Mouse (Mus musculus) C2C12 (cell line): ENCODE measurements around the gene Unc119. TPM values are rescaled to one million over a fixed set of nuclear protein-coding genes. Genes with fewer than 3 reads are reported as not detected.

Experiments
- H3K27me3 ChIP-seq: one replicate; pipeline ENCODE4 v1.6.1; 2011; ENCODE audit not compliant: control insufficient read depth, insufficient read depth, insufficient read length
- H3K36me3 ChIP-seq: one replicate; pipeline ENCODE4 v1.6.1; 2011; ENCODE audit not compliant: control insufficient read depth, insufficient read depth
- H3K4me3 ChIP-seq: one replicate; pipeline ENCODE4 v1.5.1; 2011; ENCODE audit warnings: mild to moderate bottlenecking, control low read depth; ENCODE audit not compliant: poor library complexity, insufficient read depth, severe bottlenecking
- H3K79me2 ChIP-seq: one replicate; pipeline ENCODE4 v1.6.1; 2011; ENCODE audit not compliant: control insufficient read depth, insufficient read depth
- H3K79me3 ChIP-seq: one replicate; pipeline ENCODE4 v1.6.1; 2011; ENCODE audit warnings: low read depth, control low read depth
- H3ac ChIP-seq: one replicate; pipeline ENCODE3; 2011; ENCODE audit warnings: low read depth; ENCODE audit not compliant: control insufficient read depth, insufficient read length
- CEBPB ChIP-seq: IDR thresholded peaks from one replicate; pipeline ENCODE4 v1.6.1; 2011; ENCODE audit warnings: low read depth, mild to moderate bottlenecking, control low read depth, moderate library complexity
- CTCF ChIP-seq: IDR thresholded peaks from one replicate; pipeline ENCODE4 v1.5.1; 2011; ENCODE audit not compliant: control insufficient read depth, insufficient read depth, insufficient read length
- FOSL1 ChIP-seq: IDR thresholded peaks from one replicate; pipeline ENCODE4 v1.8.0; 2011; ENCODE audit warnings: mild to moderate bottlenecking, low read length; ENCODE audit not compliant: poor library complexity, insufficient read depth, severe bottlenecking
- MAX ChIP-seq: IDR thresholded peaks from one replicate; pipeline ENCODE4 v1.6.1; 2011; ENCODE audit warnings: mild to moderate bottlenecking, control low read depth
- MYOD1 ChIP-seq: IDR thresholded peaks from one replicate; pipeline ENCODE4 v1.6.1; 2011; ENCODE audit warnings: low read depth; ENCODE audit not compliant: control insufficient read depth, insufficient read length
- MYOG ChIP-seq: IDR thresholded peaks from one replicate; pipeline ENCODE4 v1.6.1; 2011; ENCODE audit not compliant: control insufficient read depth, insufficient read length; ENCODE audit errors: extremely low read depth
- USF1 ChIP-seq: IDR thresholded peaks from one replicate; pipeline ENCODE4 v1.6.1; 2011; ENCODE audit warnings: low read depth, mild to moderate bottlenecking, control low read depth, moderate library complexity
- polyA plus RNA-seq: library from polyadenylated mRNA; unstranded; fragments of >200 nt; fragmentation: generic; extraction: Trizol; gene quantifications from one replicate; pipeline ENCODE4 v1.2.1, GENCODE M21; 2012; ENCODE audit warnings: missing spikeins

The Unc119 gene
- polyA plus RNA-seq, 1 experiment: 29.5 TPM

DNA sequence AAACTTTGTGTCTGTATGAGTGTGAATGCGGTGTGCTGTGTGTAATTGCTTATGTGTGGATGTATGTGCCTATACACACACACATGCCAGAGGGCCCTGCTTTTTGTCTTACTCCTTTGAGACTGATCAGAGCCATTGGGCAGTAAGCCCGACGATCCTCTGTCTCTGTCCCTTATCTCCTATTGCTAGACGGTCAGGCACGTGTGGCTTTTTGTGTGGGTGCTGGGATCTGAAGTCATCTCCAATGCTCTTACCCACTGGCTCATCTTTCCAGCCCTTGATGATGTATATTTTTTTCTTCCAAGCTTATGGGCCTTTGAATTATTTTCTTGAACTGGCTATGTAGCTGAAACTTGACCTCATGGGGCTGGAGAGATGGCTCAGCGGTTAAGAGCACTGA lies 11.6 kb downstream of the Unc119 start:
- no peak overlapping the region for H3ac ChIP-seq
- no peak overlapping the region for H3K4me3 ChIP-seq
- H3K36me3 ChIP-seq: no peaks in the 10 kb centered on the region
- H3K27me3 ChIP-seq: no peaks in the 10 kb centered on the region
- no peaks in the 10 kb centered on the region for H3K79me2 ChIP-seq
- no peaks in the 10 kb centered on the region for H3K79me3 ChIP-seq
- TF ChIP-seq MAX (no peak), FOSL1 (no peak)

DNA sequence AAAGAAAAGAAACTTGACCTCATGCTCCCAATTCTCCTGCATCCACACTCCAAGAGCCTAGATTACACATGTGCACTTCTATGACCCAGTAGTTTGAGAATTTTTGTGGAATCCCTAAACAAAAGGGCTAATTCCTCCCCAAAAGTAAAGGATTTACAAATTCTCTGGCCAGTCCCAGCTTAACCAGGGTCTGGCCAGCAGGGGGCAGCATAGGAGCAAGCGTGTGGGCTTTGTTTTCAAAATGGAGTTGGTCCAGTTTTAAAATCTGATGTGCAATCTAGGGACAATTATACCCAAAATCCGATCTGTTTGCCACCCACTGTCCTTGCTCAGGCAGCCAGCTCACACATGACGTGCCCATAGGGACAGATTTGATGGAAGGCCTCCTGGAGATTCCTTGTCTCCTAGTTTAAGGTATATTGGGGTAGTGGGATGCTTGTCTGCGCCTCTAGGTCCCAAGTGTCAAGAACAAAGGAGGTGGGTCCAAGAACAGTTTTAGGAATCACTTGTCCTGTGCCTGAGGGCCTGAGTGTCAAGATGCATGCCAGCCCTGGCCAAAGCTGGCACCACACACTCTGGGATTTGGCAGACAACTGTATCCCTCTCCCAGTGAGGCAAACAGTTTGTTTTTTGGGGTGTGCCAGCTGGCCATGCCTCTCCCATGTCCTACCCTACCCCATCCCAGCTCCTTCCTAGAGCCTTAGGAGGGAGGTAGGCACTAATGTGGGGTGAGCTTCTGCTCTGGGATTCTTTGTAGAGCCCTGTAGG lies 12.4 kb downstream of the Unc119 start:
- H3K79me3 ChIP-seq: no peaks in the 10 kb centered on the region
- H3K27me3 ChIP-seq: no peaks in the 10 kb centered on the region
- no peak overlapping the region for H3K4me3 ChIP-seq
- H3K36me3 ChIP-seq: no peaks in the 10 kb centered on the region
- no peaks in the 10 kb centered on the region for H3K79me2 ChIP-seq
- no peak overlapping the region for H3ac ChIP-seq
- TF ChIP-seq FOSL1 (no peak), CTCF (peak; percentile 41)

DNA sequence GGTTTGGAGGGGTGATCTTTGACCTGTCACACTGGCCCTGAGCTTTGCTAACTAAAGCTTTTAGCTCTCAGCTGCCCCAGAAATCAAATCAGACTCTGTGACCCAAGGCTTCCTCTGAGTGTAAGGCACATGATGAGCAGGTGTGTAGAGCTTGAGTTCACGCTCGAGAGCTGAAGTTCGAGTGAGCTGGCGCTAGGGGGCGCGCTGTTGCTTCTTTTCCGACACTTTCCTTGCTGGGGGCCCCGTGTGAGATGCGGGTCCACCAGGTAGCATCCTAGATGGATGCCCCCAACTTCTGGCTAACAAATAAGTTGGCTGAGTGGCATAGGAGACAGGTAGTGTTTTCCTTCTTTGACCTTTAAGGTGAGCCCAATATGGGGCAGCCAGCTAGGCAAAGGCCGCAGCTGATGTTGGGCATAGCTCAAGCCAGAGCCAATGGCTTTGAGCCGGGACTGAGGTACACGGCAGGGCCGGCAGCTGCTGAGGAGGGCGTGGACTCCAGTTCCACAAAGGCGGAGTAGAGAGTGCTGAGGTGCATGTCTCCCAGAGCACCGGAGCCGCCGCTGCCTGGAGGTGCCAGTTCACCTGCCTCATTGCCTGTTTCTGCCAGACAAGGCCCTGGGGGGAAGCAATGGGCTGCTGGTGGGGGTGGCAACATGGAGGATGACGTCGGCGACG lies 15.2 kb downstream of the Unc119 start:
- no peak for TF ChIP-seq FOSL1
- no peak for TF ChIP-seq MYOG
- TF ChIP-seq CTCF: peak; percentile 60
- no peaks in the 10 kb centered on the region for H3K79me3 ChIP-seq
- H3K79me2 ChIP-seq: no peaks in the 10 kb centered on the region
- H3K27me3 ChIP-seq: no peaks in the 10 kb centered on the region
- H3K36me3 ChIP-seq: no peaks in the 10 kb centered on the region
- no peak overlapping the region for H3K4me3 ChIP-seq
- no peak overlapping the region for H3ac ChIP-seq

DNA sequence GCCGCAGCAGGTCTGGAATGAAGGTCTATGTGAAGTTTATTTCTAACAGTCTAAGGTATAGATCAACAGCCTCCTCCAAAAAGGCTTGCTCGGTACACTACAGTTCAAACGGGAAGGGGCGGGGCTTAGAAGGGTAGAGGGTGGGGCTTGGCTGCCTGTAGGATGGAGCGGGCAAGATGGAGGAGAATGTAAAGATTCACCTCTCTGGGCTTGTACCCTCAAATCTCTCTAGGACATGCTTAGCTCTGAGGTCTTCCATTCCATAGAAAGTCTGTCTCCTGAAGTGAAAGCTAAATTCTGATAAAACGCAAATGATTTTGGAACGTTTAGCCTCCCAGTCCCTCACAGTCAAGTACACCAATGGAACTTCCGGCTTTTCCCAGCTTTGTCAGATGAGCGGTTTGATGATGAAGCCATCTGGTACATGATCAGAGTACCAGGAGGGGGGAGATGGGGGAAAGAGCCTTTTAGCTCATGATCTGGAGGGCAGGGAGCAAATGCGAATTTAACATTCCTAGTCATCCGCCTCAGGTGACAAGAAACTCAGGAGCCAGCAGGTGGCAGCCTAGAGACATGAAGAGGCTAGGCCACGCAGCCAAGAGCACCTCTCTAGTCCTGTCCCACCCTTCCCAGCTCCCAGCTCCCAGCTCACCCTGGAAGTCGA lies 17.0 kb downstream of the Unc119 start:
- Histone ChIP-seq H3ac (no peak overlapping the region), H3K79me3 (no peaks in the 10 kb centered on the region), H3K4me3 (no peak overlapping the region), H3K79me2 (no peaks in the 10 kb centered on the region), H3K27me3 (no peaks in the 10 kb centered on the region), H3K36me3 (no peaks in the 10 kb centered on the region)
- no peak for TF ChIP-seq USF1
- TF ChIP-seq MAX: peak; percentile 15
- TF ChIP-seq MYOG: no peak
- TF ChIP-seq CEBPB: no peak
- peak; percentile 75 for TF ChIP-seq CTCF

DNA sequence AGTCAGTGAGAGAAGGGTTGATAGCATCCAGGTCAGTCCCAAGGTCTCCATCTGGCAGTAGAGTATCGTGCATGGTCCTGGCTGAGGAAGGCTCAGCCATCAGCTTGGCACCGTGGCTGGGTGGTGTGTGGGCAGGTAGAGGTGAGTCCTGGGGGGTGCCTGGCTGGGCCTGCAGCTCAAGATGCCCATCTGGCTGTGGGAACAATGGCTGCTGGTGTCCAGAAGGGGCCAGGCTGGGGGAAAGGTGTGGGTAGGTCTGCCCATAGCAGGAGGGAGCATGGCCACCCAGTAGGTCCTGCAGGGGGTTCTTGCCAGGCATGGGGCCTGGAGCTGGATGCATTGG lies 17.5 kb downstream of the Unc119 start:
- Histone ChIP-seq H3ac (no peak overlapping the region), H3K36me3 (no peaks in the 10 kb centered on the region), H3K79me2 (no peaks in the 10 kb centered on the region), H3K79me3 (no peaks in the 10 kb centered on the region), H3K27me3 (no peaks in the 10 kb centered on the region), H3K4me3 (no peak overlapping the region)
- TF ChIP-seq CTCF (no peak), FOSL1 (no peak), USF1 (no peak), MYOD1 (no peak), MYOG (no peak), CEBPB (no peak), MAX (no peak)

DNA sequence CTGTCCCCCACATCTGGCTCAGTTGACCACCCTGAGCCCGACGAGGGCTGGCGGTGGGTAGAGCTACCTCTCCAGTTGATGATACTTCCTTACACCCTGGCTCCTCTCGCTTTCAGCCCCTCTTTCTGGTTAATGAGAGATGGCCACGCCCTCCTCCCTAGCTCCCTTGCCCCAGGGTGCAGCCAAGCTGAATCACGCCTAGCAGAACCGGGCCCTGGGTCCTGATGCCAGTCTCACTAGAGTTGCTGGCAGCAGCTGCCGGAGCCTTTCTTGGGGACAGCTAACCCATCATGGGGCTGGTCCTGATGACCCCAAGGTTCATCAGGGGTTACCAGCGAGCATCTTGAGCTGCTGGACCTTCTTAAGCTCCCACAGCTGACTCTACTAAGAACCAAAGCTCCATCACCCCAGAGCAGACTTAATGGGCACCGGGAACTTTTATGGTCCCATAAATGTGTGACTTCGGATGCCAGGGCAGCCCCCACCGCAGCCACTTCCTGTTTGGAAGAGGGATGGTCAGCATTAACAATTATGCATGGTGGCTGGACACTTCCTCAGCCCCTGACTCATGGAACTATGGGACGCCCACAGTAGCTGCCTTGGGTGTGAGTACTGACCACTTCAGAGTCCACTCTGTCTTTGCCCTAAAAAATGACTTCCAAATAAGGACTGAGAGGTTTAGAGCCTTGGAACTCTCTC lies 20.2 kb downstream of the Unc119 start:
- Histone ChIP-seq H3K79me3 (no peaks in the 10 kb centered on the region), H3K36me3 (no peaks in the 10 kb centered on the region), H3K79me2 (no peaks in the 10 kb centered on the region), H3ac (peak overlapping the region; percentile 34), H3K27me3 (no peaks in the 10 kb centered on the region), H3K4me3 (no peak overlapping the region)
- TF ChIP-seq MYOG (no peak), CEBPB (no peak), MAX (no peak), USF1 (no peak), MYOD1 (no peak), FOSL1 (no peak), CTCF (no peak)
